Mouse (Mus musculus) heart, adult 18-20 months (tissue): ENCODE results near the gene Ugt2a3. TPM values are rescaled to one million over a fixed set of nuclear protein-coding genes. Genes with fewer than 3 reads are reported as not detected.
"Not testable (repeated sequence)": the region's sequence is repeated elsewhere in the genome, so short reads cannot be mapped to it uniquely, and the experiment has no call there.

Experiments used
- DNase-seq, 2 experiments: peaks; one replicate each; pipeline ENCODE4 v3.0.0; 2021 to 2022; ENCODE audit warnings: mixed read lengths in 1 of 2
- long read RNA-seq, 2 experiments: library from polyadenylated mRNA; stranded (forward); transcript quantifications; one replicate each; pipeline ENCODE4 v2.0.0; 2021
- total RNA-seq, 2 experiments: library from RNA; stranded (reverse); gene quantifications; 2 replicates each; pipeline ENCODE4 v1.2.3; 2021

Ugt2a3 gene
- not detected for total RNA-seq
- long read RNA-seq, experiment 1: 0 reads
- long read RNA-seq, experiment 2: 0 reads

GRCm38 (mm10) chr5:87336961-87337697 is at the start of gene Ugt2a3:
TSS of gene Ugt2a3 (minus strand) at chr5:87337195.
- no peak for DNase-seq

- DNase-seq: no peak
Measured at GRCm38 (mm10) chr5:87380234-87380633, 43.2 kb upstream of the Ugt2a3 start.

- no peak for DNase-seq
Measured at GRCm38 (mm10) chr5:87379825-87380224, 42.8 kb upstream of the Ugt2a3 start.

- DNase-seq: no peak
Measured at GRCm38 (mm10) chr5:87375874-87376383, 38.9 kb upstream of the Ugt2a3 start.

- no peak for DNase-seq
Measured at GRCm38 (mm10) chr5:87373502-87373863, 36.5 kb upstream of the Ugt2a3 start.

- DNase-seq: not testable (repeated sequence)
Measured at GRCm38 (mm10) chr5:87372788-87373501, 36.0 kb upstream of the Ugt2a3 start.

- no peak for DNase-seq
Measured at GRCm38 (mm10) chr5:87350350-87350749, 13.4 kb upstream of the Ugt2a3 start.

GRCm38 (mm10) chr5:87349150-87349549 is 12.2 kb upstream of the Ugt2a3 start:
- not testable (repeated sequence) for DNase-seq

GRCm38 (mm10) chr5:87347479-87348078 is 10.6 kb upstream of the Ugt2a3 start:
- not testable (repeated sequence) for DNase-seq

- no peak for DNase-seq
Measured at GRCm38 (mm10) chr5:87340461-87340860, 3.5 kb upstream of the Ugt2a3 start.

GRCm38 (mm10) chr5:87335199-87335598 is 1.8 kb downstream of the Ugt2a3 start:
- no peak for DNase-seq

GRCm38 (mm10) chr5:87333584-87333983 is 3.4 kb downstream of the Ugt2a3 start:
- no peak for DNase-seq

- no peak for DNase-seq
Measured at GRCm38 (mm10) chr5:87311392-87311791, 25.6 kb downstream of the Ugt2a3 start.

GRCm38 (mm10) chr5:87286180-87286579 is 50.8 kb downstream of the Ugt2a3 start:
- not testable (repeated sequence) for DNase-seq

GRCm38 (mm10) chr5:87275986-87276385 is 61.0 kb downstream of the Ugt2a3 start:
- not testable (repeated sequence) for DNase-seq

- DNase-seq: no peak
Measured at GRCm38 (mm10) chr5:87275581-87275980, 61.4 kb downstream of the Ugt2a3 start.

Other genes starting within 250 kb of the Ugt2a3 start
- gene Ugt2b36, start 244.6 kb downstream of the Ugt2a3 start, total RNA-seq: not detected
- not detected for gene Ugt2b5, start 196.9 kb downstream of the Ugt2a3 start, total RNA-seq
- not detected for gene Ugt2b37, start 82.4 kb downstream of the Ugt2a3 start, total RNA-seq
- not detected for gene Ugt2b38, start 87.0 kb upstream of the Ugt2a3 start, total RNA-seq
- not detected for gene Ugt2a2, start 145.1 kb upstream of the Ugt2a3 start, total RNA-seq
- not detected for gene Gm43638, start 149.6 kb upstream of the Ugt2a3 start, total RNA-seq
- gene Ugt2a1, start 153.7 kb upstream of the Ugt2a3 start, total RNA-seq: not detected
- not detected for gene Sult1b1, start 201.0 kb upstream of the Ugt2a3 start, total RNA-seq
- gene Sult1d1, start 231.8 kb upstream of the Ugt2a3 start, total RNA-seq: under 1 TPM in 1 of 2 experiments, not detected in 1; 0.67 TPM